Mouse (Mus musculus) forelimb bud, embryonic 11.5 days (tissue): ENCODE data around the gene Hoxb9.
A peak's percentile ranks its signal among the peaks of the same experiment; 100 is the strongest.

Experiments
- DNase-seq: peaks from one replicate; pipeline ENCODE4 v3.0.0-alpha.2; 2012; ENCODE audit warnings: low read depth, low spot score

Gene Hoxb9

GRCm38 (mm10) chr11:96270996-96271540 lies at the start of gene Hoxb9:
Gene Hoxb9 (plus strand): TSS chr11:96271457.
- DNase-seq, result no peak

GRCm38 (mm10) chr11:96223813-96224212 lies 47.4 kb upstream of the Hoxb9 start:
- no peak for DNase-seq

DNA sequence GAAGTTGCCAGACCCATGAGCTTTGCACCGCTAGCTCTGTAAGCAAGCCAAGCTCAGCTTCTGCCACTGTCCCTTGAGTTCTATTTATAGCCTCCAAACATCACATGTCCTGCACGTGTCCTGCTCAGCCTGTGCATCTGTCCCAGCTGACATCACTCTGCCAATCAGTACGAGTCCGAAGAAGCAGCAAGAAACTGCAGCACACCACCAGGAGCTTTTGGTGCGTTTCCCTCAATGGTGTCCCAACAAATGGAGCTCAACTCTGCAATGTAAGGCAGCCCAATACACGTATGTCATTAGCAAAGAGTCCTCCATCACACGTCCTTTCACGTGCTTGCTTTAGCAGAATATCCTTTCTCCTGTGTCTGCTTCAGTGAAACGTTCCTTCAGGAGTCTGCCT lies 43.6 kb upstream of the Hoxb9 start:
- DNase-seq, result no peak

DNA sequence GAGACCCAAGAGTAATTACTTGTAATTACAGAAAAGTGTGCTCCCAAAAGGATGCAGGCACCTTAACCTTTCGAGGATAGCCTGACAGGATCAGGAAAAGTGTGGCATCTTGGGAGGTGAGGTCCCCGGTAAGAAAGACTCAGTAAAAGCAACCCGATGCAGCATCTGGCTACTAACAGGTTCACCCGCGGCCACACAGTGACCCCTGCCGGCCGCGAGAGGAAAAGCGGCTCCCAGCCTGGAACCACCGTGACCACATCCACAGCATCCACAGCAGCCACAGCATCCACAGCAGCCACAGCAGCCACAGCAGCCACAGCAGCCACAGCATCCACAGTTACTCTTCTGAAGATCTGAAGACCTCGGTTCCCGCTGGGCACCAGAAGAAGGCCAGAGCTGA lies 36.4 kb upstream of the Hoxb9 start:
- no peak for DNase-seq

- peak; percentile 67 for DNase-seq
Measured at GRCm38 (mm10) chr11:96240211-96240610, 31.0 kb upstream of the Hoxb9 start.

GRCm38 (mm10) chr11:96250901-96251300 lies 20.4 kb upstream of the Hoxb9 start:
- no peak for DNase-seq

GRCm38 (mm10) chr11:96251480-96252031 lies 19.7 kb upstream of the Hoxb9 start:
- DNase-seq, result no peak

GRCm38 (mm10) chr11:96252541-96253120 lies 18.6 kb upstream of the Hoxb9 start:
- no peak for DNase-seq

DNA sequence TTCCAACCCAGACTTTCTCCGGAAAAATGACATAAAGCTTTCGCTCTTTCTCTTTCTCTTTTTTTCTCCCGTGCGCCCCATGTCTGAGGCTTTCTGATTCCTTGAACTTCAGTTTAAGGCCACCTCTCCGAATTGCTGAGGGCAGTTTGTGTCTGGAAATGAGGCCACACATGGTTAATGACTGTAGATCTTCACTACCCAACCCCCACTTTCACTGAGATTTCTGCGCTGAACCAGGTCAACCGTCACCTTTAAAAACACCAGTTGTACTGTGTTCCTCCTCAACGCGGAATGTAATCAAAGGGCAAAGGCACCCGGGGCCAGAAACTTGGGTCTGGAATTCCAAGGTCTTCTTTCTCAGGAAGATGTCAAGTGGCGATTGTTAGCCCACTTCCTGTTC lies 17.0 kb upstream of the Hoxb9 start:
- DNase-seq, result no peak

DNA sequence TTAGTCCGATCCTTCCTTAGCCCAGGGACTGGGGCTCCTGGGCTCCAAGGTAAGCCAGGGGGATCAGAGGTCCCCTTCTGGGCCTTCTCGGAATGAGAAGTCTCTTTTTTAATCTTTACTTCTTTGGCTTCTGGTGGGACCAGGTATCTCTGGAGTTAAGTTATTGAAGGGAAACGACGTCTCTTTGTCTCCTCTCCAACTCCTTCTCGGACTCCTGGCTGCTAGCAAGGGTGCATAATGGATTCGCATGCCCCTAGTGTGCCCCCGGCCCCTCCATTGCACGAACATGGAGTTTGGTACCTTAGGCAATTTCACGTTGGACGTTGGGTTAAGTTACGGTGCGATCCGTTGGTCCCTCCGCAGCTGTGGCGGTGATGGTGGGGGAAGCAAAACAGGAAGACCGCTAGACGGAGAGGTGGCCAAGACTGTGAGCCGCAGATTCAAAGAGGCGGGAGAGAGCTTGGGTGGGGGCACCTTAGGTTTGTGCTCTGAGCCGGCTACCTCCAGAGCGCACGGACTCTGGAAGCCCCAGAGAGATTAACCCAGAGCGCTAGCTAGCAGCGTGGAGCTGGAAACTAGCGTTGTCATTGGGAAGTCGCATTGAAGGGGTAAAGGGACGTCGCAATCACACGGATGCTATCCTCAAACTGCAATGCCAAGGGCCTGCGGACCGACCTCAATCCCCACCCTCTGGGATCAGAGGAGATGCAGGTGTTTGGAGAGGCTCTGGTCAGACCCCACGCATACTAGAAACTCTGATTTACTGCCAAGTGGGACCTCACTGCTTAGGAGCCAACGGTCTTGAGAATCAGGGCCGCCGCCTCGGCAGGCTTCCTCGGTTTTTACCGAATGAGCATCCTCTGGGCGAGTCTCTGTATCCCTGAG lies 15.9 kb upstream of the Hoxb9 start:
- DNase-seq, result no peak

DNA sequence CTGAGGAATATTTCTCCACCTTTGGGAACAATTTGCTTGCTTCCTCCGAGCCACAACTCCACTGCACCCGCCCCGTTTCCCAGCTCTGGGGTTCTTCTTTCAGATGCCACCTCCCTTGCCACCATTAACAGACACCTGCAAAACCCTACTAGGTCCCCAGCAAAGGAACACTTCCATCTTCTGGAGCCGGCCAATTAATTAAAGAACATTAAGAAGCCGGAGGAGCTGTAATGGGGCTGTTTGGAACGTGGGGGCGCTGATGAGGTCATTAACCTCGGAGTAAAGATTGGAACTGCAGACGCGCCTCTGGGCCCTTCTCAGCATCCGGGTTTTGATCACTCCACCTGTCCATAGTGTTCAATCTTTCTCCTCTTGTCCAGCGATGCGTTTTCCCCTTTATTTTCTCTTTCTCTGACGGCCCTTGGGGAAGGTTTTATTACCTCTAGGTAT lies 15.2 kb upstream of the Hoxb9 start:
- DNase-seq, result no peak

DNA sequence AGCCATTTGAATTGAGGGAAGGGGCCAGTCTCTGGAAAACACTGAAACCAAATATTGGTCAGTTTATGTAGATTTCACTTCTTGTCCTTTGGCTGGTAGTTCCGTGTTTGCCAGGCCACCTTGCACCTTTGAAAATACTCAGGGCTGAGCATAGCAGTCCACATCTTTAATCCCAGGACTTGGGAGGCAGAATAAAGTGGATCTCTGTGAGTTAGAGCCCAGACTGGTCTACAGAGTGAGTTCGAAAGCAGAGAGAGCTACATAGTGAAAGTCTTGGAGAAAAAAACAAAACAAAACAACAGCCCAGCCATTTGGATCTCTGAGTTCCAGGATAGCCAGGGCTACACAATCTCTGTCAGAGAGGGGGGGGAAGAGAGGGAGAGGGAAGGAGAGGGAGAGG lies 14.1 kb upstream of the Hoxb9 start:
- DNase-seq, result no peak

- DNase-seq, result no peak
Measured at GRCm38 (mm10) chr11:96259038-96259437, 12.2 kb upstream of the Hoxb9 start.

GRCm38 (mm10) chr11:96259511-96259910 lies 11.7 kb upstream of the Hoxb9 start:
- no peak for DNase-seq

DNA sequence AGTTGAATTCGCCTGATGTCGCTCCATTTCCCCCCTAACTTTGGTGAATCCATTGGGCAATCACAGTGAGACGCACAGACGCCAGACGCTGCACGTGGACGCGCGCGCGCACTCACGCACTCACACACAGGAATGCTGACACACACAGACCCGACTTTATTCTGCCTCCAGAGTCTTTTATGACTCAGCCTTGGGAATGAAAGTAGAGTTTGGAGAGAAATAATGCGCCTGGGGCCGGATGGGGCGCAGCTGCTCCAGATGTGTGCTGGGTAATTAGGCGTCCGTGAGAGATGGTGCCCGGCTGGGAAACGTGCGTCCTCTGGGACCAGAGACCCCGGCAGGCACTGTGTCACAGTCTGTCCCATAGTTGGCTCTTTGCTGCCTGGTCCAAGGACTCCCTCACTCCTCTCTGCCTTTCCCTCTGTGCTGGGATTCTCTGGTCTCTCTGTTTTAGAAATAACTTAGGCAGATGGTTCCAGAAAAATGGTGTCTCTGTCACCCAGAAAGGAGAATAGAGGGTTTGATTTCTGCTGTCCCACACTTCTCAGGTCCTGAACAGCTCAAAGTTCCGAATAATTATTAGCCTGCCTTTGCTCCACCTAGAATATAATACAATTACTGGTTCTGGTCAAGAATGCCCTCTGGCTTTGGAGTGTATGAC lies 10.8 kb upstream of the Hoxb9 start:
- DNase-seq, result no peak

DNA sequence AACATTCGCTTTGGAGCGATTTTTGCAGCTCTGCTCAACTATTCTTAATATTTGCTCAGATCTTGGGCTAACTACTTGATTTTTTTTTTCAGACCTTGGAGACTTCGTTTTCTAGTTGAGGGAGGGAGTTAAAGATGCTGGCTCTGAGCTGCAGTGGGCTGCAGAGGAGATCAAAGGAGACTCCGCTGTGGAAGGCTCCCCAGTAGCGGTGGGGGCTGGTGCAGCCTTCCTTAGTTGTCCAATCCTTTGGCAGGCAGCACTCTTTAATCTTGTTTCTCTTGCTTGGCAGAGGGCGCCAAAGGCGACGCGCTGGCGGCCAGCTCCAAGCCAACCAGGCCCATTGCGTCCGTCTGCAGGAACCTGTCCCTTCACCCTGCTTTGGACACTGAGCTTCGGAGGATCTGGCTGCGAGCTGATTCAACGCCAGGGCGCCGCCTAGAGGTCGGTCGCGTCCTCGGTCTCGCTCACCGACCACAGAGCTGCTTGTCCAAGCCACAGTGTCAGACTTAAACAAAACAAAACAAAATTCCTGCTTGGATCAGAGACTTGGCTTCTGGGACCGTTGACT lies 9.8 kb upstream of the Hoxb9 start:
- peak; percentile 80 for DNase-seq

- DNase-seq, result no peak
Measured at GRCm38 (mm10) chr11:96262262-96262830, 8.9 kb upstream of the Hoxb9 start.

DNA sequence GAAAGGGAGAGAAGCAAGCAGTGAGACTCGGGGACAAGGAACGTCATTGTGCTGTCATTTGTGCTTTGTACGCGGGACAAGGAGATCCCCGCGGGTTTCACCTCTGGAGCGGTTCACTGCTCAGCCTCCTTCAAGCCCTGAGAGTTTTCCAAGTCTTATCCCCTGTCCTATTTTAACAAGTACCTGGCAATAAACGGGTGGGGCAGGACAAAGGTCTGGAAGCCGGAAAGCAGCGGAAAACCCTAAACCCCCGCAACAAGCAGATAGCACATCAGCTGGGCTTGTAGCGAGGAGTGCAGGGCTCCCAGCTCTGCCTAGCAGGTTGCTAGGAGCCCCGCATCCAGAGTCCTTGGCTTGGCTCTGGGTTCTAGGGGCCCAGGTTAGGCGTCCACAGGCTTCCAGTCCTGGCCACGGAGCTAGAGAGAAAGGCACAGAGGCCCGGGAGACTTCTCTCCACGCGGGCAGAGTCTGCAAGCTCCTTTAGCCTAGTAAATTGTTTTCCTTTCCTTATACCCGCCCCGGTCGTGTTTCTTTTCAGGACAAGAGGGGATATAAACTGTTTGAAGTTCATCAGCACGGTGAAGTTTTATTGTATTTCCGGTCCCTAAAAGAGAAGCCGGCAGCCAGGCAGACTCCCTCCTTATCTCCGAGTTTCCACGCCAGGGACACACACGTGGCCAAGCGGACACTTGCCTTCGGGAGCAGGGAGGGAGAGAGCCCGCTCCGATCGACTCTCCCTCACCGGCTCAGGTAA lies 7.4 kb upstream of the Hoxb9 start:
- no peak for DNase-seq

- no peak for DNase-seq
Measured at GRCm38 (mm10) chr11:96264390-96265020, 6.8 kb upstream of the Hoxb9 start.

DNA sequence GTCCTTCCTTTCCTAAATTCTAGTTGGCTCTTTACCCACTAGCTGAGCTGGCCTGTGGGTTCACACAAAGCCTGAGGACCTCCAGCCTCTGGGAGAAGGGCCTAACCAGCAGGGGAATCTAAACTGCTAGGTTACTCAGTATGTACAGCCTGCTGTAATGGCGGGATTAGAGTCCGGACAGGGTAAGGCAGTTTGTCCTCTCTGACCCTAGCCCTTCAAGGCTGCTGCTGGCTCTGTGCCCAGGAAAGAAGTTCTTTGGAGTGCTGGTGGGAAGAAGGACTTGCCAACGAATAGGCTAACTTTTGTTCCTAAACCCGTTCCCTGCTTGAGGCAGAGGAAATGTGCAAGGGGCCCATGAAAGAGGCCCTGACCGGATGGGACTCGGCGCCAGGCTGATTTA lies 5.3 kb upstream of the Hoxb9 start:
- no peak for DNase-seq
